Mouse (Mus musculus) CD4-positive, CD25-positive, alpha-beta regulatory T cell, adult 4 months (primary cell): ENCODE results near the gene Ulk4. TPM values are rescaled to one million over a fixed set of nuclear protein-coding genes. Genes with fewer than 3 reads are reported as not detected.

Experiments used
- ATAC-seq: one replicate; pipeline ENCODE4 v1.8.0; 2017
- polyA plus RNA-seq, 2 experiments: library from polyadenylated mRNA; unstranded; fragments of 100-300 nt; shearing (Covaris generic); gene quantifications; one replicate each; pipeline ENCODE4 v1.2.1; 2017

The Ulk4 gene
- polyA plus RNA-seq, 2 experiments from 2014 or later, result 1.5 to 6.2 TPM

DNA sequence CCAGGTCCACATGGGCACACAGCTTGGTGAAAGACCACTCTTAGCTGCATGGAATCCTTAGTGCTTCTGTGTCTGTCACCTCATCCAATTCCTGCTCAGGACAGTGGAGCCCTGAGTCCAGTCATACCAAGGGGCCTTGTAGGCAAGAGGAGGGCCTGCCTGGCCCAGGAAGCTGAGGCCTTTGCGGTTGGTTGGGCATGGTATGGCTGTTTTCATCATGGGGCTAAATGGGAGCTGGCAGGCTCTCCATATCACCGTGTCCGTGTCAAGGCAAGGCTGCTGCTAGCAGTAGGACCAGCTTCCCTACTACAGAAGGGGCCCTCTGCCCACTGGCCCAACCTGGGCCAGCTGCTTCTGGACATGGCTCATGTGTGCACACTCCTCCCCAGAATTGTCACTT is 313.3 kb downstream of the Ulk4 start:
- ATAC-seq, result no peak

DNA sequence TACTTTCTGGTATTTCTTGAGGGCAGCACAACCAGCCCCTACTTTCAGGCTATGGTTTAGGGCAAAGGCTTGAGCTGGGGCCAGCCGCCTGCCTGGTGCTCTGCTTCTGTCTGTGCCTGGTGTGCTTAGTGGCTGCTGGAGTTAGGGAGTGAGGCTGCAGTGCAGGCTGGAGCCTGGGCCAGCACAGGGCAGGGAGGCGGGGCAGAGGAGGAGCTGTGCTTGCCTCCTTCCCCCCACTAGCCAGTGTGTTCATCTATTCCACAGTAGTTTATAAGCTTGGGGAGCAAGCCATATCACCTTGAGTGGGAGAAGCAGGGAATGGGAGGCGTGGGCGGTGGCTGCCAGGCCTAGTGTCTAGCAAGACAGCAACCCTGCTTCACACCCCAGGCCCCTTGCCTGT is 313.9 kb downstream of the Ulk4 start:
- ATAC-seq, result no peak

DNA sequence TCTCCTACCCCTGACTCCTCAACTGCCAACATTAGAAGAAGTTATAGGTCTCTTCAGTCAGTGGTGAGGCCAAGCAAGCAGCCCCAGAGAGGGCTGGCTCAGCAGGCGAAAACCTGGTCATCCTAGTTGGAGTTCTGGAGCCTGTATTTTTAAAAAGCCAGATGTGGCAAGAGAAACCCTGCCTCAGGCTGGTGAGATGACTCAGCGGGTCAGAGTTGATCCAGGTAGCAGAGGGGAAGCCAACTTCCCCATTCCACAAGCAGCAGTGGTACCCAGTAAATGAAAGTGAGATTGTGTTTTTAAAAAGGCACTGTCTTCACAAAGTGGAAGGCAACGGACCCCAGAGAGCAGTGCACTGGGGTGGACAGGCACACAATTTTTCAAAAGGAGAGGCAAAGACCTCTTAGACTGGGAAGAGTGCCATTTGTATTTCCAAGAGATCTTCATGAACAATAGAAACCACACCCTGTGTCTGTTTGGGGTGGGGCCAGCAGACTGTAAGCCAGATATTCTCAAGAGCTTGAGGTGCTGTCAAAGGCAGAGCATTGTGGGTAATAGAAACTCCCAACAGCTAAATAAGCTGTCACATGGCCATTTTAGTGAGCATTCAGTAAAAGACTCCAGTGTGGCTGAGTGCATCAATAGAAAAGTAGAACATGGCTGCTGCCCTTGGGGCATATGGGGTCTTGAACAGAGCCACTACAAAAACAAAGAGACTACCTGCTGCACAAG is 314.9 kb downstream of the Ulk4 start:
- ATAC-seq, result peak; percentile 18

DNA sequence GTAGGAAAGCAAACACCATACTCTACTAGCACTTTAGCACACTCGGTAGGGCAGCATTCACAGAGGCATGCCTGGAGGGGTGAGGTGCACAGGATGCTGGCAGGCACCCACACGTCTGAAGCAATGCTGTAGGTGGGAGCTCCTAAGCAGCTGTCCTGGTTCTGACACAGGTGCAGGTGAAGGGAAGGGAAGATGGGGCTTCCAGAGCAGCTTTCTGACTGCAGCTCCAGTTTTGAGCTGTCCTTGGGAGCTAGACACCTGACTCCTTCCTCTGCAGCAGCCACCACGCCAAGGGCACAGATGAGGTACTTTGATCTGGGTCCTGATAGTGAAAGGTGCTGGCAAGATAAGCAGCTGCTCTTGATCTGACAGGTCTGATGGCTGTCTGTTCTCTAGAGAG is 315.5 kb downstream of the Ulk4 start:
- ATAC-seq, result no peak

DNA sequence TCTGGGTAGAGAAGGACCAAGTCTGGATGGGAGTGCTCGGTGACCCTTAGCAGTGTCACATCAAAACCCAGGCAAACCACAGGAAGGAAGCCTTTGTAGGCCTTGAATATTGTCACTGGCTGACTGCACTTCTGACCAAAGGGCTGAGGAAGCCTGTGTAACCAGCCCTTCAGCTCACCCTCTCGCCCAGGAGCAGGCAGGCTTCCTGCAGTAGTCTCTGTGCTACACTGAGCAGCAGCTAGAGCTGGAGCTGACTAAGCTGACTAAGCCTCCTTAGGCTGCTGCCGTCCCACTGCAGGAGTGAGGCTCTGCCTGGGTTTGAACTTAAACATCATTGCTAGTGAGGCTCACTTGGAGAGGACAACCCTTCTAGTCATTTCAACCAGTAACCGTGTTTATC is 316.4 kb downstream of the Ulk4 start:
- ATAC-seq, result no peak

DNA sequence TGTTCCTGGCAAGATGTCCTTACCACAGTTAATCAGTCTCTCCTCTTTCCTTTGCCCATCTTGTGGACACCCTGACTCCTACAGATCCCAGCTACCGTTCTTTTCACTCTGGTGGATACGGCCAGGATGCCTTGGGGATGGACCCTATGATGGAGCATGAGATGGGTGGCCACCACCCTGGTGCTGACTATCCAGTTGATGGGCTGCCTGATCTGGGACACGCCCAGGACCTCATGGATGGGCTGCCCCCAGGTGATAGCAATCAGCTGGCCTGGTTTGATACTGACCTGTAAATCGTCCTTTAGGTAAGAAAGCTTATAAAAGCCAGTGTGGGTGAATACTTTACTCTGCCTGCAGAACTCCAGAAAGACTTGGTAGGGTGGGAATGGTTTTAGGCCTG is 317.8 kb downstream of the Ulk4 start:
- no peak for ATAC-seq

DNA sequence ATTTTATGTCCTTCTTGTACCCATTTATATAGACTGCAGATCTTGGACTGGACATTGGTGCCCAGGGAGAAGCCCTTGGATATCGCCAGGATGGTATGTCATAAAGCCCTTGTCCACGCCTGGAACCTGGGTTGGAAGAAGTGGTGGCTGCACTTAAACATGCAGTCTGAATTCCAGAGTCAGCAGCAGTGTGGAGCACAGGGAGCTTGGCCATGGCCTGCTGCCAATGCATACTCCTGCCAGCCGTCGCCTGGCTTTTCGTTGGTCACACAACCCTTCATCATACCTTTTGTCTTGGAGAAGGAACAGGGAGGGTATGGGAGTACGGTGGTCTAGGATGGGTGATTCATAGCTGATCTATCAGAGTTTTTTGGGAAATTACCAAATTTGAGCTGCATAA is 318.4 kb downstream of the Ulk4 start:
- no peak for ATAC-seq

DNA sequence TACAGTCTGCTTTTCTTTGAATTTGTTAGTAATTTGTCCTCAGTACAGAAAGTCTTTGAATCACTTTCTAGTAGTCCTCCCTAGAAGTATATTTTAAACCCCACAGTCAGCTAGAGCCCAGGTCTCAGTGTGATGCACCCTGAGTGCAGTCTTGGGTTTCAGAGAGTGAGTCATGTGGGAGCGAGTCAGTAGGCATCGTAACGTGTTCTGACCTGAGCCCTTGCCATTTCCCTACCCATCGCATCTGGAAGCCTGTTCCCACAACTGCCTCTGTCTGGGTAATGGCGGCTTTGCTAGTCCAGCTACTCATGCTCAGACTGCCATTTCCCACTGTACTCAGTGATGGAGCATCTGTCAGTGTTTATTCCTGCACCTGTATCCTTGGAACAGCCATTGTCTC is 318.9 kb downstream of the Ulk4 start:
- no peak for ATAC-seq

DNA sequence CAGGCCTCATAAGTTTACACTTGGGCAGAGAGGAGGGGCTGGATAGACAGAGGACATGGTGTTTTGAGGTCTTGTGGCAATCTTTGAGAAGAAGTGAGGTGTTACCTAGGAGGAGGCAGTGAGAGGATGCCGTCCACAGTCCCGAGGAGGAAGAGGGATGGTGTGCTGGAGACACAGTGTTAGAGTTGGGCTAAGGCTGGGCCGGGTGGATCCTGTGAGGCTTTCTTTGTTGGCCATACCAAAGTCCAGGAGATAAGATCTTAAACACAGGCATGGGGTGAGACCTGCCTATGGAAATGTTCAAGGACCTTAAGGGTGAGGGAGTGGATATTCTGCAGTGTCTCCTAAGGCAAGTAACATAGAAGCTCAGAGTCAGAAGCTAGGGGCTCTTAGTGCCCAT is 325.1 kb downstream of the Ulk4 start:
- ATAC-seq, result no peak

DNA sequence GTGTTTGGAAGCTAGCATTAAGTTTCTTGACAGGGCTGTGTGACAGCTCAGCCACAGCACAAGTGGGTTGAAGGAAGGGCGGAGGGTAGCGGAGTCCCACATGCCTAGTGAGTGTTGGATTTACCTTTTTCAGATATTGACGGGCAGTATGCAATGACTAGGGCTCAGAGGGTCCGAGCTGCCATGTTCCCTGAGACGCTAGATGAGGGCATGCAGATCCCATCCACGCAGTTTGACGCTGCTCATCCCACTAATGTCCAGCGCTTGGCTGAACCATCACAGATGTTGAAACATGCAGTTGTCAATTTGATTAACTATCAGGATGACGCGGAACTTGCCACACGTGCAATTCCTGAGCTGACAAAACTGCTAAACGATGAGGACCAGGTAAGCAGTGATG is 326.2 kb downstream of the Ulk4 start:
- no peak for ATAC-seq

DNA sequence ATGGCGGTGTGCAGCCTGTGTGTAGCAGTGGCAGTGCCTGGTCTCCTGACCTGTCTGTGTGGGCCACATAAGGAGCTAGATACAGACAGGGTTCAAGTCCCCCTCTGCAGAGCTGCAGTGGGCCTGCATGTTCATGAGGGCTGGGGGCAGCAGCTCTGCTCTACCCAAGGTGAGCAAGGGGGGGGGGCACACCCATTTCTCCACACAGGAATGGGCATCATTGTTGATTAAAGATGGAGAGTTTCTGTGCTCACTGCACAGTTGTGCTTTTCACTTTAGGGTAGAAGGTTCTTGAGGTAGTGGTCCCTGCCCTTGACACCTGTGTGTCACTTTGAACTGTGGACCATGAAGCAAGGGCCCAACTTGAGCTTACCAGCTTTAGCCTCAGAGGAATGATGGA is 328.2 kb downstream of the Ulk4 start:
- ATAC-seq, result no peak

DNA sequence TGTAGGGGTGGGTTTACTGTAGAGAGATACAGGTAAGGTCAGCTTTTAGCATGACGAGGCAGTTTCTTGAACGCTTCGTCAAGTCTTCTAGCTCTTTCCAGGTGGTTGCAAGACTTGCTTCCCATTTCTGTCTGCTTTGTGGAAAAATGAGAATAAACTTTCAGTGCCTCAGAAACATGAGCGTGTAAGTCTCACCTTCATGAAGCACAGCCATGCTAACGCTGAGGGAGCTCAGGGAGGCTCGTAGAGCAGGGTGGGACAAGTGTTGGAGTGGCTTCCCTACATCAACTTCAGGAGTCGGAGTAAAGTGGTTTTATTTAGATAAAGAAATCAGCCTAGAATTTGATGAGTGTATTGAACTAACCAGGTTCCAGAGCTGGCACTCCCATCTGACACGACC is 330.9 kb downstream of the Ulk4 start:
- no peak for ATAC-seq

DNA sequence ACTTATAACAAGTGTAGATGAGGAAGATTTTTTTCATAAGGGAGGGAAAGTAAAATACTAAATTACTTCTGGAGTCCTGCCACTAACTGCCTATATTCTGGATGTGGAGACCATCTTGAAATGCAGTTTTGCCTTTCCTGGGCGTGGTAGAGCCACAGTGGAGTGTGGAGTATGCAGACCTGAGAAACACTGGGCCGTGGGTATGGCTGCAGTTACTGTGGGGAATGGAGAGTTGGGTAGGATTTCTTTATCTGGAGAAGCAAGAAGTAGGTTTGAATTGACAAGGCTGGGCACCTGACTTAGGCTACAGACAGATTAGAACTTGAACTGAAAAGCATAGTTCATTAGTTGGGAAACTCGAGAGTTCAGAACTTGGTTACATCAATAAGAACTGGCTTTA is 332.8 kb downstream of the Ulk4 start:
- no peak for ATAC-seq

DNA sequence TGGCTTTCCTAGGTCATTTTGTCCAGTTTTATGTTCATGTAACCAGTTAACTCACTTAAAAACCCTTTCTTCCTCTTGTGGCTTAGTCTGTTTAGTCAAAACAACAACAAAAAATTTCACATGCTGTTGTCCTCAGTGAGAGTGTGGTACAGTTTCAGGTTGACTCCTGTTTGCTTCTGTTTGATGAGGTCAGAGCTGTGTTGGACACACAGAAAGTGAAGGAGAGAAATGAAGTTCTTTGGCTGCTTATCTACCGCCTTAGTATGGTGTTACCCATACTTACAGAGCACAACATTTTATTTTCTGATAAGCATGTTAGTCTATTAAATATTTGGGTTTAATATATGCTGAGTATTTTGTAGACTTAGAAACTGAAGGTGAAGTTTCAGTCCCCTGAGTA is 333.2 kb downstream of the Ulk4 start:
- ATAC-seq, result no peak

DNA sequence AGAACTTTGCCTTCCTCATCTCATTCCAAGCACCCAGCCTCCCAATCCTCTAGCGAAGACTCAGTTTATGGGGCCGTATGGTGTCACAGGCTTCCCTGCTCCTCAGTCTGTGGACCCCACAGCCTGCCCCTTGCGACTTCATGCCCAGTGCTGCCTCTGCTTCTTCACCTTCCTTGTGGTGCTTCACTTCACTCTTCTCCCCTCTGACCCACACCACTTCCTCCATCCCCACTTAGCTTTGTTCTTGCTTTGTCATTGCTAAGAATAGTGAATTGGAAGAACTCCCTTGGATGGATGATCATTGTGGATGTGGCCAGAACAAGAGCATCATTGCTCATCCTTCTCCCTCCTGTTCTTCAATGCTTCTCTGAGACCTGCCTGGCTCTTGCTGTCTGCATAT is 336.1 kb downstream of the Ulk4 start:
- no peak for ATAC-seq

DNA sequence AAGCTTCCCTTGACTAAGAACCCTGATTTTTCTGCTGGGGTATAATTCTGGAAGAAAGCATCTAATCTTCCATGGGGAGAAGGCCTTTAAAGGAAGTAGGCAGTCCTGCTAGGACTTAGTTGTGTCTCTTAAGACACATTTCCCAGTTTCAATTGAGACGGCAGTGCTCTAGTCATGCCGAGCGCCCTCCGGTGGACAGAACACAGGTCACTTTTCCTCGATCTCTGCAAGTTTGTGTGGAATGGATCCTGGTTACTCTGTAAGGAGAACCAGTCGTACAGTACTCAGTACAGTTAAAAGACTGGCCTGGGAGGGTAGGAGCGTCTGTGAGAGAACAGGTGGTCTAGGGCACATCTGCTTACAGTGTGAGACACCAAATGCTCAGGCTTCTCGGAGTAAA is 340.6 kb downstream of the Ulk4 start:
- ATAC-seq, result no peak

DNA sequence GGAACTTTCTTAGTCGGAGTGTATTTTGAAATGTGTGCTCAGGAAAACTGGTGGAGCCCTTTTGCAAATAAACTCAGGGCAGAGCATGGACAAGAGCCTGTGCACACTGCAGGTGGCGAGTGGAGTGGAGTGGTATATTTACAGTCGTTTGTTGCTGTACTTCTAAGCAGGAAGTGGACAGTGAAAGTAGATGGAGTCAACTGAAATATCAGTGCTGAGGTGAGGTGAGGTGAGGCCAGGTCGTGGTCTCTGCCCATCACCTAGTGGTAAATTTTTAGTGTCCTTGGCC is 341.4 kb downstream of the Ulk4 start:
- ATAC-seq, result peak; percentile 24

DNA sequence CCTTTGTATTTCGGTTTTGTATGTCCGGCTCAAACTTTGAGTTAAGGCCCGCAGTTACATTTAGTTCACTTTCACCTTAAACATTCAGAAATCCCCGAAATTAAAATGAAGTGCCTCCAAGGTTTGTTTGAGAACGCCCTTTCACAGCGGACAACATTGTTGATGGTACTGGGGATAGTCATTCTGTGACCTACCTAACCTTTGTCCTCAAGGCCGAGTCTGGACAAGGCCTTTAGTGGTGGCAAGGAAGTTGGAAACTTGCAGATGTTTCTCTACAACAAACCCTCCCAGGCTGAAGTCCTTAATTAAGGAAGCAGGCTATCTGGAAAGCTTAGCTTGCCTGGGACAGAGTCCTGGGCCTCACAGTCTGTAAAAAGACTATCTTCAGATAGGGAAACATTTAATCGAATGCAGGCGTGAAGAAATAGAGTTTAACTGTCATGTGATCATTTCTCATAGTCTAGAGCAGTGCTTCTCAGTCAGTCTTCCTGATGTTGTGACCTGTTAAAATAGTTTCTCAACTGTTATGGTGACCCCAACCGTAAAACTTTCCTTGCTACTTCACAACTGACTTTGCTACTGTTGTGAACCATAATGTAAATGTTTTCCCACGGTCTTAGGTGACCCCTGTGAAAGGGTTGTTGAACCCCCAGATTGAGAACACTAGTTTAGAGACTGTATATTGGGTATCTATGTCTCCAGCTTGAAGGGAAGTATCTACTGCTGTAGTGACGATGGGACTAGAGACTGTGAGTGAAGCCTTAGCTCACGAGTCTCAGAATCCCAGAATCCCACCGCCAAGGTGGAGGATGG is 342.0 kb downstream of the Ulk4 start:
- no peak for ATAC-seq

DNA sequence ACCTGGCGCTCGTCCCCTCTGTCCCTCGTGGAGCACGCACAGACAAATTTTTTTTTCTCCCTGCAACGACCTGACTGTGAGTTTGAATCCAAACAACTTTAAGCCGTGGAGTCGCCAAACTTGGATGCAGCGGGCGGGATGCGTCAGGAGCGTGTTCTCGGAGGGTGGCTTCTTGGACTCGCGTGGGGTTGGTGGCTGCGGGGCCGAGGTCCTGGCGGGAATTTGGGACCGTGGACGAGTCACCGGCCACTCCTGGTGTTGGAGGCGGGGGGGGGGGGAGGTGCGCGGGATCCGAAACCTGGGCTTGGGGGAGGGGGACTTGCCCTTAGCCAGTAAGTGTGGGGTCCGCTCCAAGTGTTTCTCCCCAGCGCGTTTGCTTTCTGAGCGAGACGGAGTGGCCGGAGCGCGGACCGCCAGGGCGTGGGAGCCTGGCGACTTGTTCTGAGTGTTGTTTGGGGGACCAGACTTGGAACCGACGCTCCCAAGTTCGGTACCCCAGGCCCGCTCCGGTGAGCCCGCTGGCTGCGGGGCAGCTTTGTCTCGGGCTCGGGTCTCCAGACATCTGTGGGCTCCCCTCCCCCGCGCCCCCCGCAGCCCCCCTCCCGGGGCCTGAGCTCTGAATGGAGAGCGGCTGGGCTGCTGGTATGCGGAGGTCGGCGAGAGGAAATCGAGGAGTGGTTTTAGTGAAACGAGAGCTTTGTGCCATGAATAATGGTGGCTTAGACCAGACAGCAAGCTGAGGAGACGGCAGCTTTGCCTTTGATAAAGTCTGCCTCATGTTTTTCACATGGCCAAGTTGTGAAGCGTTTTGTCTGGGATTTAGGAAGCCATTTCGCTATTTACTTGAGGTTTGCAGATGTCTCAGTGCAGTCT is 342.9 kb downstream of the Ulk4 start:
- ATAC-seq, result peak; percentile 2

DNA sequence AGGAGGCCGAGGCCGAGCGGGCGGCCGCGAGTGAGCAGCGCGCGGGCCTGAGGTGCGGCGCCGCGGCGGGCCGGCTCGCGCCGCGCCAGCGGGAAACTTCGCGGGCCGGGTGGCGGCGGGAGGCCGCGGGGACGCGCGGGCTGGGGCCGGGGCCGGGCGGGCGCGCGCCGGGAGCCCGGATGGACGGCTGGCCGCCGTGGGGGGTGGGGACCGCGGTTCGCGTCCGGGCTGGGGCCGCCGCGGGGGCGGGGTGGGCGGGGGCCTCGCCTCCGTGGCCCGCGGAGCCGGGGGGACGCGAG is 343.5 kb downstream of the Ulk4 start:
- peak; percentile 11 for ATAC-seq

DNA sequence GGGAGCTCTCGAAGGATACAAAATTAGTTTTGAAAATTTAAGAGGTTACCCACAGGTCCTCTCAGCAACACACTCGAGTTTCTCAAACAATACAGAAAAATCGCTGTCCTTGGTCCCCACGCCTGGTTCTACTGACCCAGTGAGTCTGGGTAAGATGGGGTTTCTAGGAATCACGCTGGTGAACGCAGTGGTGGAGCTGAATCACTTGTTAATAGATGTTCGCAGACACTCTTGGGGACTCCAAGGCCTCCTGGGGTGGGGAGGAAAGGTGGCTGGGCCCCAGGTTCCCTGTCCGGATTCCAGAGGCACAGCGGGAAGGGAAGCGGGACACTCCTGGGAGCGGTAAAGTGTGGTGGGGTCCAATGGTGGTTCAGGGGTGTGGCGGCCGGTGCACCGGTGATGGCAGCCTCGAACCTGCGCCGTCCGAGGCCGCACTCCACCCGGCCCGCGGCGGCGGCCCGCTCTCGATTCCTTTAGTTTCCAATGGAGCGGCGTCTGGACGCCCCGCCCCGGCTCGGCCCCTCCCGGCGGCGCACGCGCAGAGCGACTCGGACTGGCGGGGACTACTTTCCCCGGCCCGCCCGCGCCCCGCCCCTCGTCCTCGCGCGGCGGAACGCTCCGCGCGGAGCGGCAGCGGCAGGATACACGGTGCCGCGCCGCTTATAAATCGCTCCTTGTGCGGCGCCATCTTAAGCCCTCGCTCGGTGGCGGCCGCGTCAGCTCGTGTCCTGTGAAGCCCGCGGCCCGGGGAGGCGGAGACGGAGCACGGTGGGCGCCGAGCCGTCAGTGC is 344.0 kb downstream of the Ulk4 start:
- ATAC-seq, result peak; percentile 72

DNA sequence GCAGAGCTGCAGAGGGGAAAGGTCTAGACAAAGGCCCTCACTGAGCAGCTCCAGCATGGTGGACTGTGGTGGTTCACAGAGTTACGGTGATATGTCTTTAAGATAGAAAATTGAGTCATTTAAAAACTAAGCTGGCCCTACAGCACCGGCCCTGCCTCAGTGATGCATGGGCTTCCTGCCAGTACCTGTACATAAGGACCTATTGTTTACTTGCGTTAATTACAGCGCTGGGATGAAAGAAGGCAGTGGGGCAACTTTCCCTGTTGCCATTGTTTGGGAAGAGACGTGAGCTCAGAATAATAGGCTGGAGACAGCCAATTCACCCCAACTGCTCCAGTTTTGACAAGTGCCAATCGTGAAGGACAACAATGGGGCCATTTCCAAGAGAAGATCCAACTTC is 344.6 kb downstream of the Ulk4 start:
- ATAC-seq, result no peak

DNA sequence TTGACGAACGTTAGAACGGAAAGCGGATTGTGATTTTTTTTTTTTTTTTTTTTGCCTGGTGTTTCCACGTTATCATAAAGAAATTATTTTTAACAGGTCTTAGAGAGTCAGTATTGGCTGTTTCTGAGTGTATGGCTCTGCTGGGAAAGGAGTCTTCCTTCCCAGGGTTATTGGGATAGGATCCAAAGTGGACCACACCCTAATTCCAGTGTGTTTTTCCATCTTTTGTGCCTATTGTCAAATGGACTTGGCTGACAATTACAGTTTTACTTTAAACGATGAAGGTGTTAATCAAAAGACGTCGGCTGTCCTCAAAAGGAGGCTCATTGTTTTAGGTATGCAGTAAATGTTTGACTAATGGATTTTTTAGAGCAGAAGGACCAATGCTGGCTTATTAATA is 346.2 kb downstream of the Ulk4 start:
- no peak for ATAC-seq
